Mouse (Mus musculus): ENCODE results near the gene Orm1.

DNA sequence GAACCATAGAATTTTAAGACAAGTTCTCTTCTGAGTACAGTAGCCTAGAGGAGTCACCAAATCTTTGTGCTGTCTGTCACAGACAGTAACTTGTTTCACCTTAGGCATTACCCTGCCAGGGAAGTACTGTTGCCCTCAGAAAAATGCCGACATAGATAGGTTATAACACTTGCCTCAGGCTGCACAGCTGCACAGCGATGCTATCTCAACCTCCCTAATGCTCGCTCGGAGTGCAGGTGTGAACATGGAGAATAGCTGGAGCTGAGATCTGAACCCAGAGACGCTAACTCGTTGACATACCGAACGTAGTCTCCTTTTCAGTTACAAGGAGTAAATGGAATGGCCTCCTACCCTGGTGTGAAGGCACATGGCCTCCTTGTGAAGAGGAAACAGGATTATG is 46.2 kb upstream of the Orm1 start:
- no peak for TF ChIP-seq UBTF (IDR thresholded peaks at IDR 0.05; ENCODE audit: low read depth, low read length)
- no peak for TF ChIP-seq CTCF (conservative IDR thresholded peaks at IDR 0.05 in 1 of 2, IDR thresholded peaks at IDR 0.05 in 1 of 2; ENCODE audit: low read depth in 2 of 2, low read length in 2 of 2)
- no peak for TF ChIP-seq SIN3A (IDR thresholded peaks at IDR 0.05; ENCODE audit: low read length)
- no peak for TF ChIP-seq POLR2A (IDR thresholded peaks at IDR 0.05; ENCODE audit: low read depth, low read length)
- no peak for TF ChIP-seq EP300 (IDR thresholded peaks at IDR 0.05; ENCODE audit: low read length)
- TF ChIP-seq E2F4 (IDR thresholded peaks at IDR 0.05; ENCODE audit: insufficient replicate concordance, low read depth, low read length): no peak
- no peak for TF ChIP-seq RCOR1 (conservative IDR thresholded peaks at IDR 0.05; ENCODE audit: low read depth, low read length)

All from CH12.LX (cell line).